Mouse (Mus musculus) MEL (cell line): ENCODE measurements at regions not wholly inside any gene's neighbourhood (a gene's known extent, or its start where the extent isn't known, plus 50 kb on each side); places are given as distances from the start of the nearest gene placed in this dataset.

Experiments
- CTCF ChIP-seq, 3 experiments: IDR thresholded peaks in 2 of 3; conservative IDR thresholded peaks in 1 of 3; 2 replicates each; pipeline ENCODE4 v1.5.1; 2011 to 2012; ENCODE audit warnings: low read length in 3 of 3, low read depth in 2 of 3, mild to moderate bottlenecking in 2 of 3, improper control_type of control experiment in 1 of 3, inconsistent platforms in 1 of 3, mixed read lengths in 1 of 3, moderate library complexity in 1 of 3; ENCODE audit not compliant: control insufficient read depth in 1 of 3, insufficient read depth in 1 of 3, poor library complexity in 1 of 3, severe bottlenecking in 1 of 3
- POLR2A ChIP-seq, 2 experiments: IDR thresholded peaks; 2 replicates each; pipeline ENCODE4 v1.6.1; 2011 to 2012; ENCODE audit warnings: low read length in 2 of 2, mild to moderate bottlenecking in 2 of 2, control low read depth in 1 of 2, improper control_type of control experiment in 1 of 2, low read depth in 1 of 2, moderate library complexity in 1 of 2; ENCODE audit not compliant: control insufficient read depth in 1 of 2, insufficient read depth in 1 of 2, poor library complexity in 1 of 2
- ZC3H11A ChIP-seq: IDR thresholded peaks from 2 replicates; pipeline ENCODE4 v1.6.1; 2012; ENCODE audit warnings: low read depth, mild to moderate bottlenecking, inconsistent platforms, low read length, improper control_type of control experiment

- no peak for TF ChIP-seq ZC3H11A
- TF ChIP-seq CTCF (IDR thresholded peaks at IDR 0.05 in 2 of 3, conservative IDR thresholded peaks at IDR 0.05 in 1 of 3; ENCODE audit: control insufficient read depth in 1 of 3, insufficient read depth in 1 of 3, low read depth in 2 of 3, low read length in 3 of 3, poor library complexity in 1 of 3, severe bottlenecking in 1 of 3): no peak
- no peak for TF ChIP-seq POLR2A (IDR thresholded peaks at IDR 0.05; ENCODE audit: control insufficient read depth in 1 of 2, insufficient read depth in 1 of 2, low read depth in 1 of 2, low read length in 2 of 2, poor library complexity in 1 of 2)
Measured at GRCm38 (mm10) chrX:169554359-169554758, 130.6 kb upstream of the Mid1 start.
